Mouse (Mus musculus): ENCODE measurements around the gene Npr1. TPM values are rescaled to one million over a fixed set of nuclear protein-coding genes. Genes with fewer than 3 reads are reported as not detected.

The Npr1 gene
- total and polyA plus RNA-seq, 2 experiments = 5.6 to 13.2 TPM

DNA sequence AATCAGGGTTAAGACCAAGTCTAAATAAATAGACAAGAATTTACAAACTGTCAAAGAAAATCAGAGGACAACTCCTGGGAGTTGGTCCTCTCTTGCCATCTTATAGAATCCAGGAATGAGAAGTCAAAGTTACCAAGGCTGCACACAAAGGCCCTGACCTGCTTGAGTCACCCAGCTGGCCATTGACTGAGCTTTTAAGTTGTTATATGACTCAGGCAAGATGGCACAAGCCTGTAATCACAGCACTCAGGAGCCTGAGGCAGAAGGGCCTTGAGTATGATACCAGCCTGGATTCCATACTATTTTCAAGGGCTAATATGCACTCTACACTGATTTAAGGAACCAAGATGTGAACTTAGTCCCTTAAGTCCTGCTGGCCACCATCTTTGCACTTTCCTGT lies 42.1 kb downstream of the Npr1 start:
- Histone ChIP-seq H3K27me3 (ENCODE audit: control insufficient read depth, insufficient read depth, low read length) (no peaks in the 10 kb centered on the region), H3K4me1 (ENCODE audit: control insufficient read depth, insufficient read depth, low read length) (no peaks in the 10 kb centered on the region), H3K4me3 (ENCODE audit: insufficient read depth, low read depth, low read length) (no peak overlapping the region), H3K36me3 (ENCODE audit: control insufficient read depth, insufficient read depth, low read length) (peaks cover 36% of the 10 kb centered on the region), H3K27ac (replicated peaks; ENCODE audit: insufficient read depth, low read depth, low read length) (no peak overlapping the region), H3K79me2 (ENCODE audit: control insufficient read depth, insufficient read depth, low read length) (no peaks in the 10 kb centered on the region), H3K9ac (ENCODE audit: low read depth, low read length) (no peak overlapping the region)
- TF ChIP-seq POLR2A (IDR thresholded peaks at IDR 0.05; ENCODE audit: extremely low read depth, insufficient read depth, low read length) (no peak), CTCF (IDR thresholded peaks at IDR 0.05; ENCODE audit: low read depth, low read length) (no peak)
- no peak for DNase-seq (ENCODE audit: extremely low read depth, low read depth, low spot score)

DNA sequence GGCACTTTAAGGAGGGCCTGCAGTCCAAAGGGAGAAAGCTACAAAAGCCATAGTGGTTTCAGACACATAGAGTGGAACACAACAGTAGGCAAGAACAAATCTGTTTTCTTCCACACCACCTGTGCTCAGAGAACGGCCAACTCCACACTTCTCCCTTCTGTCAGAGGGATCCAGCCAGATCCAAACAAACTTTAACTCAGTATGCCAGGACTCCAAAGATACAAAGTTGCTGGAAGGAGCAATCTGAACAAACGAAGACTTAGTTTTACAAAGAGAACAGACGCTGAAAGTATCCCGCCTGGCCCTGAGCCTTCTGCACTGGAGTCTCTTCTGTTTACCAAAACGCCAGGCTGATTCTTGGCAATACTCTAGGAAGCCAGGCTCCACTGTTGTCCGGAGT lies 45.0 kb downstream of the Npr1 start:
- Histone ChIP-seq H3K9ac (ENCODE audit: low read depth, low read length) (no peak overlapping the region), H3K4me3 (ENCODE audit: insufficient read depth, low read depth, low read length) (no peak overlapping the region), H3K27me3 (ENCODE audit: control insufficient read depth, insufficient read depth, low read length) (no peaks in the 10 kb centered on the region), H3K79me2 (ENCODE audit: control insufficient read depth, insufficient read depth, low read length) (no peaks in the 10 kb centered on the region), H3K27ac (replicated peaks; ENCODE audit: insufficient read depth, low read depth, low read length) (no peak overlapping the region), H3K4me1 (ENCODE audit: control insufficient read depth, insufficient read depth, low read length) (0 out of 2 replicates have a peak, but pooled peaks cover 4% of the 10 kb centered on the region), H3K36me3 (ENCODE audit: control insufficient read depth, insufficient read depth, low read length) (peaks cover 47% of the 10 kb centered on the region)
- WGBS = 83% methylated on average over 6 of the region's 6 CpGs
- TF ChIP-seq POLR2A (IDR thresholded peaks at IDR 0.05; ENCODE audit: extremely low read depth, insufficient read depth, low read length) (no peak), CTCF (IDR thresholded peaks at IDR 0.05; ENCODE audit: low read depth, low read length) (no peak)
- no peak for DNase-seq (ENCODE audit: extremely low read depth, low read depth, low spot score)

DNA sequence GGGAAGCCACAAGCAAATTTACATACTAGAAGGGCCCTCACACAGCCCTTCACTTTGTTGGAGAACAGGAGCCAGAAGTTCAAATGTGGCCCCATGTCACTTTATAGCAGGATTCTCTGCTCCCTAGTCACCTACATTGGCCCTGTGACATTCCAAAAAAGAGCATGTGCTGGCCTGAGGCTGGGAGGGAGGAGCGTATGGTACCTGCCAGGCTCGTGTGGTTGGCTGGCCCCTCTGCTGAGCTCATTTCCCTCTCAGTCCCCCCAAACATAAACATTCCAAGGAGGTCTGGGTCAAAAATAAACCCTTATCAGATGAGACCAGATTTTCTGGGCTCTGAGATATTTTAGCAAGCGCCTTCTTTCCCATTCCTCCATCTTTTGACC lies 52.7 kb downstream of the Npr1 start:
- H3K36me3 ChIP-seq (ENCODE audit: control insufficient read depth, insufficient read depth, low read length) = peaks cover 49% of the 10 kb centered on the region
- TF ChIP-seq CTCF (IDR thresholded peaks at IDR 0.05; ENCODE audit: low read depth, low read length) = no peak
- TF ChIP-seq POLR2A (IDR thresholded peaks at IDR 0.05; ENCODE audit: extremely low read depth, insufficient read depth, low read length) = no peak
- no peaks in the 10 kb centered on the region for H3K79me2 ChIP-seq (ENCODE audit: control insufficient read depth, insufficient read depth, low read length)
- WGBS = 92% methylated on average over 3 of the region's 3 CpGs
- H3K4me1 ChIP-seq (ENCODE audit: control insufficient read depth, insufficient read depth, low read length) = 0 out of 2 replicates have a peak, but pooled peaks cover 3% of the 10 kb centered on the region
- H3K4me3 ChIP-seq (ENCODE audit: insufficient read depth, low read depth, low read length) = no peak overlapping the region
- H3K27me3 ChIP-seq (ENCODE audit: control insufficient read depth, insufficient read depth, low read length) = no peaks in the 10 kb centered on the region
- DNase-seq (ENCODE audit: extremely low read depth, low read depth, low spot score) = no peak
- H3K9ac ChIP-seq (ENCODE audit: low read depth, low read length) = no peak overlapping the region
- H3K27ac ChIP-seq (replicated peaks; ENCODE audit: insufficient read depth, low read depth, low read length) = no peak overlapping the region

DNA sequence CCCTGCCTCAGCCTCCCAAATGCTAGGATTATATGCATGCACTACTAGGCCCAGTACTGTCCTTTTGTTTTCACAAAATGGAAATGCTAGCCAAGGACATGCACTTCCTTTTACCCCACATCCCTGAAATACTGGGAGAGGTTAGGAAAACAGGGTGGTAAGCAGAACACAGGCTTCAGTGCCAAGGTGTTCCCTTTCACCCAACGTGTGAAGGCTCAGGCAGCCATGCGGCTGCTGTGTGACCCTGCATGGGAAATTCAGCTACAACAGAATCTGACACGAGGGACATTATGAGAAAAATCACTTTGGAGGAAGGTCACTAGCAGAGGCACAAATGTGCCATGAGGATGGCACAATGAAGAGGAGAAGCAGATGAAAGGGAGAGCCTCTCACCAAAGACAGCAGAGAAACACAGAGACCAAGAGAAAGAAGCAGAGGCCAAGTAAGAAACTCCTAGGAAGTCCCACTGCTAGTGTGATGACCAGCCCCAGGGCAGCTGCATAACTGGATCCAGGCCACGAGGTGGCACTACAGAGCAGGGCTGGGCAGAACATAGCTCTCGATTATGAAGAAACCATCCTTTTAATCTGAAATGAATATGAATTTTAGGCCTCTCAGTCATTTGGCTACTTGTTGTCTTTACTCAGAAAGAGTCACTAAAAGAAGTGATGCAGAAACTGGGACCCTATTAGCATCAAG lies 53.2 kb downstream of the Npr1 start:
- H3K27ac ChIP-seq (replicated peaks; ENCODE audit: insufficient read depth, low read depth, low read length) = no peak overlapping the region

DNA sequence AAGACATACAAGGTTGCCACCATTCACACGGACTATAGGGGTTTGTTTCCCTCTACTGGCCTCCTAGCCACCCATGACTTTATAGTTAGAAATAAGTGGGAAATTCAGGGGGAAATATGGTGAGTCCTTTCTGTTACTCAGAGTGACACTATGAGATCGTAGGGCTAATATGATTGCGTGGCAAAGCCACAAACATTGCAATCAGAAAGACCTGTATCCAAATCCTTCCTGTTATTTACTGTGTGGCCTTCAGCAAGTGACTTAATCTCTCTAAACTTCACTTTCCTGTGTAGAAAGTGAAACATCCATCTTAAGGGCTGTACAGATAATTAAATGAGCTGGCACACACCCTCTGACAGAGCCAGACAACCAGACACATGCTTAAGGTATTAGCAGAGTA lies 56.9 kb downstream of the Npr1 start:
- Histone ChIP-seq H3K4me1 (ENCODE audit: control insufficient read depth, insufficient read depth, low read length) (no peaks in the 10 kb centered on the region), H3K4me3 (ENCODE audit: insufficient read depth, low read depth, low read length) (no peak overlapping the region), H3K36me3 (ENCODE audit: control insufficient read depth, insufficient read depth, low read length) (peaks cover 60% of the 10 kb centered on the region), H3K9ac (ENCODE audit: low read depth, low read length) (no peak overlapping the region), H3K27me3 (ENCODE audit: control insufficient read depth, insufficient read depth, low read length) (no peaks in the 10 kb centered on the region), H3K27ac (replicated peaks; ENCODE audit: insufficient read depth, low read depth, low read length) (no peak overlapping the region), H3K79me2 (ENCODE audit: control insufficient read depth, insufficient read depth, low read length) (no peaks in the 10 kb centered on the region)
- no peak for DNase-seq (ENCODE audit: extremely low read depth, low read depth, low spot score)
- WGBS = 82% methylated on average over 3 of the region's 3 CpGs
- TF ChIP-seq POLR2A (IDR thresholded peaks at IDR 0.05; ENCODE audit: extremely low read depth, insufficient read depth, low read length) = no peak
- TF ChIP-seq CTCF (IDR thresholded peaks at IDR 0.05; ENCODE audit: low read depth, low read length) = no peak

More for the DNA sequence above, 53.2 kb downstream of the Npr1 start:
- no peaks in the 10 kb centered on the region for H3K79me2 ChIP-seq (ENCODE audit: control insufficient read depth, insufficient read depth, low read length)
- H3K27me3 ChIP-seq (ENCODE audit: control insufficient read depth, insufficient read depth, low read length) = no peaks in the 10 kb centered on the region
- peaks cover 51% of the 10 kb centered on the region for H3K36me3 ChIP-seq (ENCODE audit: control insufficient read depth, insufficient read depth, low read length)
- H3K9ac ChIP-seq (ENCODE audit: low read depth, low read length) = no peak overlapping the region
- TF ChIP-seq POLR2A (IDR thresholded peaks at IDR 0.05; ENCODE audit: extremely low read depth, insufficient read depth, low read length) = no peak
- peak; percentile 95 for TF ChIP-seq CTCF (IDR thresholded peaks at IDR 0.05; ENCODE audit: low read depth, low read length)
- no peaks in the 10 kb centered on the region for H3K4me1 ChIP-seq (ENCODE audit: control insufficient read depth, insufficient read depth, low read length)
- DNase-seq (ENCODE audit: extremely low read depth, low read depth, low spot score) = peak; percentile 18
- whole genome bisulfite sequencing = 42% methylated on average over 5 of the region's 5 CpGs
- no peak overlapping the region for H3K4me3 ChIP-seq (ENCODE audit: insufficient read depth, low read depth, low read length)

DNA sequence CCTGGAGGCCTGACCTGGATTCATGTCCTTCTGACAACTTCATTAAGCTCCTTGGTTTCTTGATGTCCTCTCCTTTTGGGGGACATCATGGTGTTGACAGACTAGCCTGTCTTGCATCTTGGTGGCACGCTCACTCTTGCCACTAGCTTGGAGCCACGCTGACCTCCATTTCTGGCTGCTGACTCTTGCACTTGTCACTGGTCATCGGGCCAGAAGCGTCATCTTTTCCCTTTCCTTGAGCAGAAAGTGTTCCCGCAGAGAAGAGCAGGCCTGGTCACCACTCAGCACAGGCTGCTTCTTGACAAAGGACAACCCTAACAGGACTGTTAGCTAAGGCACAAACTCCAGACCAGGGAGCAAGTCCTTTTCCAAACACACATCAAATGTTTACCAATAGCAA lies 59.3 kb downstream of the Npr1 start:
- Histone ChIP-seq H3K4me1 (ENCODE audit: control insufficient read depth, insufficient read depth, low read length) (no peaks in the 10 kb centered on the region), H3K27ac (replicated peaks; ENCODE audit: insufficient read depth, low read depth, low read length) (no peak overlapping the region), H3K9ac (ENCODE audit: low read depth, low read length) (no peak overlapping the region), H3K79me2 (ENCODE audit: control insufficient read depth, insufficient read depth, low read length) (no peaks in the 10 kb centered on the region), H3K4me3 (ENCODE audit: insufficient read depth, low read depth, low read length) (no peak overlapping the region), H3K36me3 (ENCODE audit: control insufficient read depth, insufficient read depth, low read length) (peaks cover 72% of the 10 kb centered on the region), H3K27me3 (ENCODE audit: control insufficient read depth, insufficient read depth, low read length) (no peaks in the 10 kb centered on the region)
- no peak for DNase-seq (ENCODE audit: extremely low read depth, low read depth, low spot score)
- WGBS = 95% methylated on average over 5 of the region's 5 CpGs
- TF ChIP-seq CTCF (IDR thresholded peaks at IDR 0.05; ENCODE audit: low read depth, low read length) (no peak), POLR2A (IDR thresholded peaks at IDR 0.05; ENCODE audit: extremely low read depth, insufficient read depth, low read length) (no peak)
